Mouse (Mus musculus) forebrain, embryonic 12.5 days (tissue): ENCODE measurements around the gene Ckmt2. TPM values are rescaled to one million over a fixed set of nuclear protein-coding genes. Genes with fewer than 3 reads are reported as not detected.

Experiments
- ATAC-seq: fragments of 200-750 bp; cut with Nextera tagmentation; 2 replicates; pipeline ENCODE4 v1.8.0; 2017; ENCODE audit warnings: moderate TSS enrichment; ENCODE audit not compliant: low FRiP score
- H3K27ac ChIP-seq: fragments of 300-500 bp; sonication (generic); 2 replicates; pipeline ENCODE4 v1.5.1; 2016; ENCODE audit warnings: mild to moderate bottlenecking
- H3K27me3 ChIP-seq: fragments of 300-500 bp; sonication (generic); 2 replicates; pipeline ENCODE4 v1.6.1; 2016; ENCODE audit warnings: mild to moderate bottlenecking
- H3K36me3 ChIP-seq: fragments of 300-500 bp; sonication (generic); replicated peaks from 2 replicates; pipeline ENCODE4 v1.6.1; 2016; ENCODE audit warnings: mild to moderate bottlenecking
- H3K4me1 ChIP-seq: fragments of 300-500 bp; sonication (generic); 2 replicates; pipeline ENCODE4 v1.6.1; 2016
- H3K4me2 ChIP-seq: fragments of 300-500 bp; sonication (generic); 2 replicates; pipeline ENCODE4 v1.6.1; 2016; ENCODE audit warnings: mild to moderate bottlenecking, moderate library complexity
- H3K4me3 ChIP-seq: fragments of 300-500 bp; sonication (generic); replicated peaks from 2 replicates; pipeline ENCODE4 v1.5.1; 2016; ENCODE audit warnings: mild to moderate bottlenecking
- H3K9ac ChIP-seq: fragments of 300-500 bp; sonication (generic); 2 replicates; pipeline ENCODE4 v1.6.1; 2016; ENCODE audit warnings: mild to moderate bottlenecking
- H3K9me3 ChIP-seq: fragments of 300-500 bp; sonication (generic); 2 replicates; pipeline ENCODE4 v1.6.1; 2016
- WGBS: fragments of 180-500 bp; shearing (Covaris S2); methylation state at CpG from one replicate; pipeline ENCODE4 v1.1.7; 2016; 5-methylcytosine and 5-hydroxymethylcytosine counted together
- polyA plus RNA-seq: library from polyadenylated mRNA; unstranded; fragments of >200 nt; fragmentation: Nextera tagmentation; extraction: Ambion mirVana; gene quantifications from 2 replicates; pipeline ENCODE4 v1.2.1, GENCODE M21; 2016

Ckmt2 gene
- polyA plus RNA-seq = not detected in 2 replicates

GRCm38 (mm10) chr13:91876741-91877349, at the start of gene Ckmt2:
Ckmt2 (minus strand) TSS chr13:91876885.
- no peak within 1 kb of the TSS for H3K27ac ChIP-seq
- no peaks in the 10 kb centered on the region for H3K4me1 ChIP-seq
- H3K27me3 ChIP-seq = no peaks in the 10 kb centered on the region
- no peak within 1 kb of the TSS for H3K4me2 ChIP-seq
- no peak within 1 kb of the TSS for H3K4me3 ChIP-seq
- no peak within 1 kb of the TSS for H3K9ac ChIP-seq
- 75% methylated on average over 5 of the region's 5 CpGs for WGBS
- H3K9me3 ChIP-seq = no peaks in the 10 kb centered on the region
- ATAC-seq = no peak
- no peaks in the 10 kb centered on the region for H3K36me3 ChIP-seq

GRCm38 (mm10) chr13:91921010-91921409, 44.3 kb upstream of the Ckmt2 start:
- no peak overlapping the region for H3K4me3 ChIP-seq
- no peaks in the 10 kb centered on the region for H3K9me3 ChIP-seq
- H3K27me3 ChIP-seq = no peaks in the 10 kb centered on the region
- no peak overlapping the region for H3K9ac ChIP-seq
- 0 out of 2 replicates have a peak, but pooled peaks cover under 1% of the 10 kb centered on the region for H3K4me1 ChIP-seq
- no peak for ATAC-seq
- no peaks in the 10 kb centered on the region for H3K36me3 ChIP-seq
- H3K4me2 ChIP-seq = no peak overlapping the region
- no peak overlapping the region for H3K27ac ChIP-seq
- WGBS = 82% methylated on average over 3 of the region's 3 CpGs

- no peaks in the 10 kb centered on the region for H3K9me3 ChIP-seq
- no peaks in the 10 kb centered on the region for H3K36me3 ChIP-seq
- no peak for ATAC-seq
- H3K9ac ChIP-seq = no peak overlapping the region
- H3K4me3 ChIP-seq = no peak overlapping the region
- H3K27me3 ChIP-seq = no peaks in the 10 kb centered on the region
- 81% methylated on average over 5 of the region's 5 CpGs for WGBS
- H3K27ac ChIP-seq = no peak overlapping the region
- H3K4me1 ChIP-seq = peaks cover 13% of the 10 kb centered on the region
- H3K4me2 ChIP-seq = no peak overlapping the region
Observed at GRCm38 (mm10) chr13:91918764-91919163, 42.1 kb upstream of the Ckmt2 start.

- Histone ChIP-seq H3K27me3 (no peaks in the 10 kb centered on the region), H3K4me2 (no peak overlapping the region), H3K4me3 (no peak overlapping the region), H3K27ac (no peak overlapping the region), H3K36me3 (no peaks in the 10 kb centered on the region), H3K9me3 (no peaks in the 10 kb centered on the region), H3K4me1 (peaks cover 13% of the 10 kb centered on the region), H3K9ac (no peak overlapping the region)
- WGBS = 97% methylated on average over 2 of the region's 2 CpGs
- no peak for ATAC-seq
Observed at GRCm38 (mm10) chr13:91917835-91918234, 41.1 kb upstream of the Ckmt2 start.

- H3K27ac ChIP-seq = no peak overlapping the region
- ATAC-seq = peak; percentile 9; the same call in 1 of the 2 replicates
Observed at GRCm38 (mm10) chr13:91916308-91916707, 39.6 kb upstream of the Ckmt2 start.

GRCm38 (mm10) chr13:91915582-91916239, 39.0 kb upstream of the Ckmt2 start:
- Histone ChIP-seq H3K27me3 (no peaks in the 10 kb centered on the region), H3K4me3 (no peak overlapping the region), H3K27ac (peak overlapping the region; percentile 36; the same call in 1 of the 2 replicates), H3K9me3 (no peaks in the 10 kb centered on the region), H3K4me2 (peak overlapping the region; percentile 13; the same call in 1 of the 2 replicates), H3K36me3 (no peaks in the 10 kb centered on the region), H3K9ac (no peak overlapping the region), H3K4me1 (peaks cover 13% of the 10 kb centered on the region)
- 32% methylated on average over 6 of the region's 6 CpGs for WGBS
- ATAC-seq = peak; percentile 81

More at GRCm38 (mm10) chr13:91916308-91916707, 39.6 kb upstream of the Ckmt2 start:
- H3K4me3 ChIP-seq = no peak overlapping the region
- WGBS = 84% methylated on average over 5 of the region's 5 CpGs
- H3K27me3 ChIP-seq = no peaks in the 10 kb centered on the region
- H3K9me3 ChIP-seq = no peaks in the 10 kb centered on the region
- no peaks in the 10 kb centered on the region for H3K36me3 ChIP-seq
- no peak overlapping the region for H3K9ac ChIP-seq
- H3K4me2 ChIP-seq = no peak overlapping the region
- peaks cover 13% of the 10 kb centered on the region for H3K4me1 ChIP-seq

- Histone ChIP-seq H3K4me2 (peak overlapping the region; percentile 13; the same call in 1 of the 2 replicates), H3K27me3 (no peaks in the 10 kb centered on the region), H3K9me3 (no peaks in the 10 kb centered on the region), H3K4me3 (no peak overlapping the region), H3K9ac (no peak overlapping the region), H3K36me3 (no peaks in the 10 kb centered on the region), H3K27ac (peak overlapping the region; percentile 36; the same call in 1 of the 2 replicates), H3K4me1 (peaks cover 13% of the 10 kb centered on the region)
- 27% methylated on average over 4 of the region's 4 CpGs for WGBS
- ATAC-seq = no peak
Observed at GRCm38 (mm10) chr13:91915192-91915581, 38.5 kb upstream of the Ckmt2 start.

- Histone ChIP-seq H3K36me3 (no peaks in the 10 kb centered on the region), H3K4me3 (no peak overlapping the region), H3K27ac (no peak overlapping the region), H3K4me1 (peaks cover 16% of the 10 kb centered on the region), H3K4me2 (no peak overlapping the region), H3K9me3 (no peaks in the 10 kb centered on the region), H3K9ac (no peak overlapping the region), H3K27me3 (no peaks in the 10 kb centered on the region)
- ATAC-seq = no peak
Observed at GRCm38 (mm10) chr13:91911652-91912051, 35.0 kb upstream of the Ckmt2 start.

- no peak for ATAC-seq
- Histone ChIP-seq H3K27me3 (no peaks in the 10 kb centered on the region), H3K4me2 (no peak overlapping the region), H3K4me3 (no peak overlapping the region), H3K36me3 (no peaks in the 10 kb centered on the region), H3K4me1 (peaks cover 16% of the 10 kb centered on the region), H3K9me3 (no peaks in the 10 kb centered on the region), H3K27ac (no peak overlapping the region), H3K9ac (no peak overlapping the region)
Observed at GRCm38 (mm10) chr13:91911211-91911610, 34.5 kb upstream of the Ckmt2 start.

- no peaks in the 10 kb centered on the region for H3K9me3 ChIP-seq
- no peak overlapping the region for H3K9ac ChIP-seq
- no peaks in the 10 kb centered on the region for H3K36me3 ChIP-seq
- H3K27me3 ChIP-seq = no peaks in the 10 kb centered on the region
- ATAC-seq = peak; percentile 85
- H3K4me2 ChIP-seq = no peak overlapping the region
- H3K4me1 ChIP-seq = 0 out of 2 replicates have a peak, but pooled peaks cover 3% of the 10 kb centered on the region
- H3K27ac ChIP-seq = no peak overlapping the region
- H3K4me3 ChIP-seq = no peak overlapping the region
- WGBS = 38% methylated on average over 10 of the region's 10 CpGs
Observed at GRCm38 (mm10) chr13:91908202-91908980, 31.7 kb upstream of the Ckmt2 start.

GRCm38 (mm10) chr13:91906338-91906737, 29.7 kb upstream of the Ckmt2 start:
- Histone ChIP-seq H3K9ac (no peak overlapping the region), H3K4me2 (no peak overlapping the region), H3K27me3 (no peaks in the 10 kb centered on the region), H3K4me1 (0 out of 2 replicates have a peak, but pooled peaks cover 3% of the 10 kb centered on the region), H3K4me3 (no peak overlapping the region), H3K36me3 (no peaks in the 10 kb centered on the region), H3K27ac (no peak overlapping the region), H3K9me3 (no peaks in the 10 kb centered on the region)
- 42% methylated on average over 3 of the region's 3 CpGs for WGBS
- ATAC-seq = no peak; the same call in 1 of the 2 replicates

- no peak overlapping the region for H3K4me3 ChIP-seq
- H3K4me2 ChIP-seq = no peak overlapping the region
- H3K27me3 ChIP-seq = peaks cover 5% of the 10 kb centered on the region
- no peak for ATAC-seq
- H3K9ac ChIP-seq = no peak overlapping the region
- H3K4me1 ChIP-seq = no peaks in the 10 kb centered on the region
- no peaks in the 10 kb centered on the region for H3K9me3 ChIP-seq
- no peak overlapping the region for H3K27ac ChIP-seq
- 66% methylated on average over 1 of the region's 1 CpGs for WGBS
- H3K36me3 ChIP-seq = no peaks in the 10 kb centered on the region
Observed at GRCm38 (mm10) chr13:91896476-91896875, 19.8 kb upstream of the Ckmt2 start.
